8 mouse cellular contexts compared by ENCODE assay signal in genomic region chr1:106712330-106712729, GRCm38 (mm10). TPM values are rescaled to one million over a fixed set of nuclear protein-coding genes. Genes with fewer than 3 reads are reported as not detected.
A peak's percentile ranks its signal among the peaks of the same experiment; 100 is the strongest.
DNase-seq lines count a peak whose midpoint lies in the region; ATAC-seq lines count a peak whose summit lies in the region.

No protein-coding gene starts in this region.

- no peaks in the 10 kb centered on the region for H3K36me3 ChIP-seq in embryonic facial prominence, embryonic 15.5 days
- H3K36me3 ChIP-seq in heart, embryonic 14.5 days (ENCODE audit: control insufficient read depth, insufficient read depth, low read length), result no peaks in the 10 kb centered on the region
- H3K36me3 ChIP-seq in kidney, embryonic 15.5 days, result no peaks in the 10 kb centered on the region
- no peaks in the 10 kb centered on the region for H3K36me3 ChIP-seq in stomach, embryonic 15.5 days

- WGBS in embryonic facial prominence, embryonic 15.5 days, result 8% methylated on average over 22 of the region's 22 CpGs
- WGBS in heart, embryonic 14.5 days, result 7% methylated on average over 22 of the region's 22 CpGs
- WGBS in kidney, embryonic 15.5 days, result 4% methylated on average over 22 of the region's 22 CpGs
- WGBS in stomach, embryonic 15.5 days, result 11% methylated on average over 22 of the region's 22 CpGs

- peak overlapping the region; percentile 74; the same call in 1 of the 2 replicates for H3K9ac ChIP-seq in embryonic facial prominence, embryonic 15.5 days
- H3K9ac ChIP-seq in heart, embryonic 14.5 days (ENCODE audit: low read length), result peak overlapping the region; percentile 90
- H3K9ac ChIP-seq in kidney, embryonic 15.5 days, result peak overlapping the region; percentile 85
- peak overlapping the region; percentile 25; the same call in 1 of the 2 replicates for H3K9ac ChIP-seq in stomach, embryonic 15.5 days

- no peak for ATAC-seq in embryonic facial prominence, embryonic 15.5 days (ENCODE audit: insufficient number of reproducible peaks, low FRiP score, low TSS enrichment, low read depth)
- no peak for ATAC-seq in heart, embryonic 14.5 days (ENCODE audit: insufficient number of reproducible peaks, insufficient read depth, low FRiP score, low read depth)
- ATAC-seq in kidney, embryonic 15.5 days (replicated peaks; ENCODE audit: low FRiP score), result peak; percentile 10; the same call in 1 of the 2 replicates
- ATAC-seq in stomach, embryonic 15.5 days (ENCODE audit: insufficient read depth, low FRiP score, low read depth), result no peak

- H3K9me3 ChIP-seq in embryonic facial prominence, embryonic 15.5 days (replicated peaks), result no peaks in the 10 kb centered on the region
- H3K9me3 ChIP-seq in heart, embryonic 14.5 days (ENCODE audit: control insufficient read depth, low read length), result no peaks in the 10 kb centered on the region
- no peaks in the 10 kb centered on the region for H3K9me3 ChIP-seq in kidney, embryonic 15.5 days (replicated peaks)
- H3K9me3 ChIP-seq in stomach, embryonic 15.5 days, result no peaks in the 10 kb centered on the region

- peaks cover 19% of the 10 kb centered on the region; the same call in 1 of the 2 replicates for H3K4me1 ChIP-seq in embryonic facial prominence, embryonic 15.5 days
- peaks cover 7 to 20% of the 10 kb centered on the region in 2 experiments for H3K4me1 ChIP-seq in heart, embryonic 14.5 days (ENCODE audit: control insufficient read depth in 2 of 2, insufficient read depth in 2 of 2, low read length in 2 of 2)
- H3K4me1 ChIP-seq in kidney, embryonic 15.5 days, result peaks cover 53% of the 10 kb centered on the region
- H3K4me1 ChIP-seq in stomach, embryonic 15.5 days, result peaks cover 10% of the 10 kb centered on the region

- H3K27ac ChIP-seq in embryonic facial prominence, embryonic 15.5 days (replicated peaks), result no peak overlapping the region
- H3K27ac ChIP-seq in heart, embryonic 14.5 days (replicated peaks in 1 of 2; ENCODE audit: control insufficient read depth in 1 of 2, insufficient read depth in 1 of 2, low read depth in 2 of 2, low read length in 2 of 2), result no peak overlapping the region
- peak overlapping the region; percentile 67 for H3K27ac ChIP-seq in kidney, embryonic 15.5 days
- no peak overlapping the region for H3K27ac ChIP-seq in stomach, embryonic 15.5 days

- H3K27me3 ChIP-seq in embryonic facial prominence, embryonic 15.5 days, result no peaks in the 10 kb centered on the region
- H3K27me3 ChIP-seq in heart, embryonic 14.5 days (ENCODE audit: control insufficient read depth, insufficient read depth, low read length), result no peaks in the 10 kb centered on the region
- no peaks in the 10 kb centered on the region for H3K27me3 ChIP-seq in kidney, embryonic 15.5 days
- H3K27me3 ChIP-seq in stomach, embryonic 15.5 days (replicated peaks), result no peaks in the 10 kb centered on the region

- peak overlapping the region; percentile 76 for H3K4me3 ChIP-seq in embryonic facial prominence, embryonic 15.5 days (replicated peaks)
- peak overlapping the region; percentile 48 to 86 for H3K4me3 ChIP-seq in heart, embryonic 14.5 days (ENCODE audit: control insufficient read depth in 1 of 2, insufficient read depth in 1 of 2, low read depth in 1 of 2, low read length in 2 of 2)
- H3K4me3 ChIP-seq in kidney, embryonic 15.5 days (replicated peaks), result peak overlapping the region; percentile 83
- peak overlapping the region; percentile 74 for H3K4me3 ChIP-seq in stomach, embryonic 15.5 days (replicated peaks)

- peak; percentile 86 for DNase-seq in 416B (ENCODE audit: low read depth)
- peak; percentile 49 to 69 for DNase-seq in adrenal gland, postnatal 36 days
- DNase-seq in lung, adult 18-20 months, result peak; percentile 62 to 65
- peak; percentile 54 for DNase-seq in neural tube, embryonic 10.5 days (ENCODE audit: extremely low spot score, low spot score)

- H3K4me2 ChIP-seq in embryonic facial prominence, embryonic 15.5 days (replicated peaks), result peak overlapping the region; percentile 92
- peak overlapping the region; percentile 95 for H3K4me2 ChIP-seq in heart, embryonic 14.5 days (ENCODE audit: low read length)
- H3K4me2 ChIP-seq in kidney, embryonic 15.5 days, result peak overlapping the region; percentile 90
- H3K4me2 ChIP-seq in stomach, embryonic 15.5 days, result peak overlapping the region; percentile 96

RNA-seq across cellular contexts. Expression of gene Bcl2, which starts 1.7 kb away (rescaled TPM):
- total RNA-seq in adrenal gland, postnatal 36 days (2021), result 1 to 10 TPM; 5.2 to 6.8 TPM
- polyA plus RNA-seq in embryonic facial prominence, embryonic 15.5 days (2015; fragmentation: Nextera tagmentation; extraction: Ambion mirVana), result 22.0 and 23.4 TPM in 2 replicates
- polyA plus RNA-seq in heart, embryonic 14.5 days (2014; fragmentation: Nextera tagmentation; extraction: Ambion mirVana), result 5.3 and 6.2 TPM in 2 replicates
- 26.4 and 26.7 TPM in 2 replicates for polyA plus RNA-seq in kidney, embryonic 15.5 days (2015; fragmentation: Nextera tagmentation; extraction: Ambion mirVana)
- 17.0 and 17.8 TPM in 2 replicates for polyA plus RNA-seq in stomach, embryonic 15.5 days (2015; fragmentation: Nextera tagmentation; extraction: Ambion mirVana)

RNA-seq across cellular contexts. Expression of gene Kdsr, which starts 47.2 kb away (rescaled TPM):
- total RNA-seq in adrenal gland, postnatal 36 days (2021), result 10 to 100 TPM; 29.9 to 49.8 TPM
- polyA plus RNA-seq in embryonic facial prominence, embryonic 15.5 days (2015; fragmentation: Nextera tagmentation; extraction: Ambion mirVana), result 18.0 and 18.1 TPM in 2 replicates
- 9.8 and 11.2 TPM in 2 replicates for polyA plus RNA-seq in heart, embryonic 14.5 days (2014; fragmentation: Nextera tagmentation; extraction: Ambion mirVana)
- polyA plus RNA-seq in kidney, embryonic 15.5 days (2015; fragmentation: Nextera tagmentation; extraction: Ambion mirVana), result 11.3 and 13.4 TPM in 2 replicates
- 14.8 and 16.8 TPM in 2 replicates for polyA plus RNA-seq in stomach, embryonic 15.5 days (2015; fragmentation: Nextera tagmentation; extraction: Ambion mirVana)

Comparison
In these comparisons a context has a peak if more than half of its experiments do, and no peak if none do; other contexts are left out.
1. H3K9ac ChIP-seq: peak in every context shown above with its lines; median percentile 90 in heart, embryonic 14.5 days; 85 in kidney, embryonic 15.5 days; 74 in embryonic facial prominence, embryonic 15.5 days; 25 in stomach, embryonic 15.5 days.